Mouse (Mus musculus) lung, adult 10 weeks (tissue): ENCODE measurements around the gene Lhcgr. TPM values are rescaled to one million over a fixed set of nuclear protein-coding genes. Genes with fewer than 3 reads are reported as not detected.

Source experiments
- polyA plus RNA-seq: library from polyadenylated mRNA; stranded (reverse); fragments of 350-450 nt; fragmentation: Illumina TruSeq; extraction: RNeasy Lipid Tissue Mini Kit (QIAGEN cat#74804); gene quantifications from one replicate; pipeline ENCODE4 v1.2.3, GENCODE M21; 2014; ENCODE audit warnings: low read depth, low replicate concordance; ENCODE audit not compliant: insufficient read depth

The Lhcgr gene
- 0.07 TPM for polyA plus RNA-seq

GRCm38 (mm10) chr17:88791440-88792152 lies at the start of gene Lhcgr:
Gene Lhcgr, minus strand, starts transcription at chr17:88791990.

DNA sequence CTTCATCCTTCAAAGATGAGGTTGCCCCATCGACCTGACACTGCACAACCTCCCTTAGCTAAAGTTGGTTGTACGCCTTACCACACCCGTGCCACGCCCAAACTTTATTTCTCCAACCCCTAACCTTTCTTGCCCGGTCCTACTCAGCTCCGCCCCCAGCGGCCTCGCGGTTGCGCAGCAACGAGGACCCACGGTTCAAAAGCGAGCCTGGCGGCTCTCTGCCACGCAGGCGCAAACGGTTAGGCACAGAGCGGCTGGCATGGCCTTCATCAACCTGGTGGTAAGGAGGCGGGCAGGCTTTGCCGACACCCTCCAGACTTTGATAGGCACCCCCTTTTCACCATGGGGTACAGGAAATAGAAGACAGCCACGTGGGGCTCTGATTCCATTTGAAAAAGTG lies 123.3 kb downstream of the Lhcgr start, which contains the start of gene Gtf2a1l:
Gtf2a1l (plus strand) TSS at position 209 of the 400 bp plus-strand sequence.

Other genes starting within 250 kb of the Lhcgr start
- gene Ston1, start 194.3 kb downstream of the Lhcgr start, polyA plus RNA-seq, result 13.0 TPM
- gene Gtf2a1l, start 123.3 kb downstream of the Lhcgr start, polyA plus RNA-seq, result not detected